Mouse (Mus musculus): Measurements from ENCODE around the gene Aldh16a1.
"Not testable (repeated sequence)": the region's sequence is repeated elsewhere in the genome, so short reads cannot be mapped to it uniquely, and the experiment has no call there.

Gene Aldh16a1

GRCm38 (mm10) chr7:45134544-45135026 lies 19.8 kb downstream of the Aldh16a1 start:
- DNase-seq (ENCODE audit: low read depth, low spot score) = no peak

GRCm38 (mm10) chr7:45133446-45134159 lies 20.8 kb downstream of the Aldh16a1 start:
- no peak for DNase-seq (ENCODE audit: low read depth, low spot score)

GRCm38 (mm10) chr7:45131850-45132249 lies 22.5 kb downstream of the Aldh16a1 start:
- no peak for DNase-seq (ENCODE audit: low read depth, low spot score)

GRCm38 (mm10) chr7:45129776-45130512 lies 24.4 kb downstream of the Aldh16a1 start:
- DNase-seq (ENCODE audit: low read depth, low spot score) = no peak

GRCm38 (mm10) chr7:45129318-45129717 lies 25.1 kb downstream of the Aldh16a1 start:
- no peak for DNase-seq (ENCODE audit: low read depth, low spot score)

GRCm38 (mm10) chr7:45128624-45129246 lies 25.6 kb downstream of the Aldh16a1 start, which contains the start of gene Rpl13a:
Gene Rpl13a (minus strand): TSS chr7:45128761.
- peak; percentile 99 for DNase-seq (ENCODE audit: low read depth, low spot score)

- DNase-seq (ENCODE audit: low read depth, low spot score) = no peak
These were observed 26.6 kb downstream of the Aldh16a1 start for GRCm38 (mm10) chr7:45127700-45128224.

GRCm38 (mm10) chr7:45126844-45127699 lies 27.3 kb downstream of the Aldh16a1 start:
- no peak for DNase-seq (ENCODE audit: low read depth, low spot score)

GRCm38 (mm10) chr7:45126147-45126843 lies 28.1 kb downstream of the Aldh16a1 start:
- DNase-seq (ENCODE audit: low read depth, low spot score) = no peak

GRCm38 (mm10) chr7:45125649-45126048 lies 28.7 kb downstream of the Aldh16a1 start:
- DNase-seq (ENCODE audit: low read depth, low spot score) = not testable (repeated sequence)

- DNase-seq (ENCODE audit: low read depth, low spot score) = no peak
These were observed 29.2 kb downstream of the Aldh16a1 start for GRCm38 (mm10) chr7:45125144-45125600.

- DNase-seq (ENCODE audit: low read depth, low spot score) = peak; percentile 100
These were observed 29.9 kb downstream of the Aldh16a1 start, which contains the start of gene Rps11 for GRCm38 (mm10) chr7:45124224-45125143. Gene Rps11 (minus strand): TSS chr7:45124439.

- DNase-seq (ENCODE audit: low read depth, low spot score) = no peak
These were observed 31.2 kb downstream of the Aldh16a1 start for GRCm38 (mm10) chr7:45123186-45123570.

GRCm38 (mm10) chr7:45122561-45123185 lies 31.7 kb downstream of the Aldh16a1 start:
- DNase-seq (ENCODE audit: low read depth, low spot score) = no peak

- no peak for DNase-seq (ENCODE audit: low read depth, low spot score)
These were observed 32.4 kb downstream of the Aldh16a1 start for GRCm38 (mm10) chr7:45121966-45122365.

GRCm38 (mm10) chr7:45121404-45121803 lies 33.0 kb downstream of the Aldh16a1 start:
- DNase-seq (ENCODE audit: low read depth, low spot score) = no peak

GRCm38 (mm10) chr7:45119780-45120709 lies 34.3 kb downstream of the Aldh16a1 start:
- no peak for DNase-seq (ENCODE audit: low read depth, low spot score)

- no peak for DNase-seq (ENCODE audit: low read depth, low spot score)
These were observed 36.0 kb downstream of the Aldh16a1 start for GRCm38 (mm10) chr7:45118336-45118735.
